Mouse (Mus musculus): ENCODE measurements at regions not wholly inside any gene's neighbourhood (a gene's known extent, or its start where the extent isn't known, plus 50 kb on each side); places are given as distances from the start of the nearest gene placed in this dataset.

DNA sequence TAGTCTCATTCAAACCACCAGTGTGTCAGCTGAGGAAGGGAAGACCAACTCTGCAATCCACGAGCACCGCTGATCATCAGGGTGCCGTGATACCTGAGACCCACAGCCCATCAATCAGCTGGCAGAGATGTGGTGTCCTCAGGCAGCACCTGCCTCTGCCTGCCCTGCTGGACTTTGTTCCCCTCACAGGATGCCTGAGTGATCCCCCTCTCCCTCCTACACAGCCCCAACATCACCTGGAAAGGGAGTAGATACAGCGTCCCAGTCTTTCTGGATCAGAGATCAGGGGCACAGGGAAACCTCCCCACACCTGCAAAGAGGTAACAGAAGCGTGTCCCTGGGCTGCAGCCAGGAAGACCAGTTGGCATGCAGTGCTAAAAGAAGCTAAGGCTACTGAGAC, 198.4 kb downstream of the Ajap1 start:
- H3K36me3 ChIP-seq: no peaks in the 10 kb centered on the region
- no peaks in the 10 kb centered on the region for H3K9me3 ChIP-seq
- no peak overlapping the region for H3K4me2 ChIP-seq
- no peak overlapping the region for H3K9ac ChIP-seq
- no peaks in the 10 kb centered on the region for H3K27me3 ChIP-seq
- H3K27ac ChIP-seq: no peak overlapping the region
- no peaks in the 10 kb centered on the region; the same call in 1 of the 2 replicates for H3K4me1 ChIP-seq (replicated peaks)
- WGBS: 87% methylated on average over 5 of the region's 5 CpGs
- H3K4me3 ChIP-seq: no peak overlapping the region
- no peak for ATAC-seq (ENCODE audit: low FRiP score)

DNA sequence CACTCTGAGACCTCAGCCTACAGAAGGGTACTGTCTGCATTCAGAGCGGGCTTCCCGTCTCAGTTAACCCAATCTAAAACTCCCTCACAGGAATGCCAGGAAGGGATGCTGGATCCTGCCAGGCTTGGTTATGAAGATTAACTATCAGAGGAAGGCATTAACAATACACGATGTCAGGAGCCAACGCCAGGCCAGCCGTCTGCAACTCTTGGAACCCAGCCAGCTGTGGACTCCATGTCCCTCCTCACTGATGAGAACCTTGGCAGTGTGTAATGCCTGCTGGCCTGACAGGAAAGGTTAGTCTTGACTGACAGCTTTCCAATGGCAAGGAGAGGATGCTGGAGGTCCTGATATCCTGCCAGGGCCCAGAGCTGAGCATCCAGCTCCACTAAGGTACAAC, 206.0 kb downstream of the Ajap1 start:
- no peak for ATAC-seq (ENCODE audit: low FRiP score)
- WGBS: 72% methylated on average over 5 of the region's 5 CpGs
- H3K36me3 ChIP-seq: no peaks in the 10 kb centered on the region
- no peaks in the 10 kb centered on the region for H3K9me3 ChIP-seq
- no peak overlapping the region for H3K9ac ChIP-seq
- H3K27ac ChIP-seq: no peak overlapping the region
- no peak overlapping the region for H3K4me2 ChIP-seq
- peaks cover 3% of the 10 kb centered on the region for H3K4me1 ChIP-seq (replicated peaks)
- H3K27me3 ChIP-seq: no peaks in the 10 kb centered on the region
- H3K4me3 ChIP-seq: no peak overlapping the region

DNA sequence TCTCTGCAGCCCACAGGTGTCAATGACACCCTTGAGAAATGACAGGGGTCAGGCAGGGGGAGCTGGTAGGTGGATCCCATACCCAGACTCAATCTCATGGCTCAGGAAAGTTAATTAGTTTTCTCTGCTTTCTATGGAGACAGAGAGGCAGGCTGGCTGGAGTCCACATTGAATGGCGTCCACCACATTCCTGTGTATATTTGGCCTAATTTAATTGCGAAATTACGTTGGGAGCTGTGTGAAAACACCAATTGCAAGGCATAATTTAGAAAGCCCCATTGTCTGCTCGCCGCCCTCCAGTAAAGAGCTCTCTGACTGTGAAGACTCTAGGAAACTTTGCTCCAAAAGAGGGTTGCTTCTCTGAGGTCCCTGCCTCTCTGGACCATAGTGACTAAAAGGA, 211.2 kb downstream of the Ajap1 start:
- Histone ChIP-seq H3K4me2 (no peak overlapping the region), H3K4me3 (no peak overlapping the region), H3K9ac (no peak overlapping the region), H3K36me3 (no peaks in the 10 kb centered on the region), H3K27ac (no peak overlapping the region), H3K4me1 (replicated peaks) (peaks cover 32% of the 10 kb centered on the region), H3K9me3 (no peaks in the 10 kb centered on the region), H3K27me3 (no peaks in the 10 kb centered on the region)
- 45% methylated on average over 5 of the region's 5 CpGs for WGBS
- no peak for ATAC-seq (ENCODE audit: low FRiP score)

- H3K4me1 ChIP-seq (replicated peaks): peaks cover 9% of the 10 kb centered on the region
- no peak overlapping the region for H3K9ac ChIP-seq
- 75% methylated on average over 15 of the region's 15 CpGs for WGBS
- no peak overlapping the region for H3K4me2 ChIP-seq
- ATAC-seq (ENCODE audit: low FRiP score): no peak
- H3K27ac ChIP-seq: no peak overlapping the region
- H3K4me3 ChIP-seq: no peak overlapping the region
- H3K27me3 ChIP-seq: no peaks in the 10 kb centered on the region
- no peaks in the 10 kb centered on the region for H3K36me3 ChIP-seq
- H3K9me3 ChIP-seq: no peaks in the 10 kb centered on the region
Observed at GRCm38 (mm10) chr4:153263216-153263805, 219.3 kb downstream of the Ajap1 start.

GRCm38 (mm10) chr4:153260941-153261557, 221.6 kb downstream of the Ajap1 start:
- no peaks in the 10 kb centered on the region for H3K27me3 ChIP-seq
- whole genome bisulfite sequencing: 67% methylated on average over 14 of the region's 14 CpGs
- H3K4me2 ChIP-seq: no peak overlapping the region
- ATAC-seq (ENCODE audit: low FRiP score): no peak
- H3K4me3 ChIP-seq: no peak overlapping the region
- no peaks in the 10 kb centered on the region for H3K9me3 ChIP-seq
- H3K9ac ChIP-seq: no peak overlapping the region
- 0 out of 2 replicates have a peak overlapping the region, but pooled peaks have one; percentile 23 for H3K27ac ChIP-seq
- no peaks in the 10 kb centered on the region for H3K36me3 ChIP-seq
- peaks cover 4% of the 10 kb centered on the region for H3K4me1 ChIP-seq (replicated peaks)

DNA sequence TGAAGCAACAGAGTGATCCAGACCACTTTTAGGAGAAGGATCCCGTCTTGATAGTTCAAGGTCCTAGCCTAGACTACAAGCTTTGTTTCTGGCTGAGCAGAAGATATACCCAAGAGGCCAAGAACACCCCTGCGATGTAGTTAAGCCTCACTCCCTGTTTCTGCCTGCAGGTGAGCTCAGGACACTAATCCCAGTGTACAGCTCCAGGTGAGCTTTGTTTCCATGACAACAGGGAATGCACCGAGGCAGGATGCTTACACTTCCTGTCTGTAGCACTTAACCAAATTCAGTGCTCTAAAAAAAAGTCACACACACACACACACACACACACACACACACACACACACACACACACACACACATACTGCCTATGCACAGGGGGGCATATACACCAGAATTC, 230.7 kb downstream of the Ajap1 start:
- H3K27ac ChIP-seq: no peak overlapping the region
- no peak for ATAC-seq (ENCODE audit: low FRiP score)

GRCm38 (mm10) chr4:153251311-153251710, 231.3 kb downstream of the Ajap1 start:
- 36% methylated on average over 8 of the region's 8 CpGs for WGBS
- H3K27ac ChIP-seq: no peak overlapping the region

More for the DNA sequence above, 230.7 kb downstream of the Ajap1 start:
- no peak overlapping the region for H3K4me2 ChIP-seq
- H3K36me3 ChIP-seq: no peaks in the 10 kb centered on the region
- H3K9ac ChIP-seq: no peak overlapping the region
- H3K4me1 ChIP-seq (replicated peaks): peaks cover 26% of the 10 kb centered on the region
- no peaks in the 10 kb centered on the region for H3K27me3 ChIP-seq
- H3K9me3 ChIP-seq: no peaks in the 10 kb centered on the region
- H3K4me3 ChIP-seq: no peak overlapping the region
- WGBS: 55% methylated on average over 3 of the region's 3 CpGs

GRCm38 (mm10) chr4:153236680-153237079, 245.9 kb downstream of the Ajap1 start:
- H3K27ac ChIP-seq: peak overlapping the region; percentile 30; the same call in 1 of the 2 replicates
- 0 out of 2 replicates have a peak, but pooled peaks have one; percentile 46 for ATAC-seq (ENCODE audit: low FRiP score)

More at GRCm38 (mm10) chr4:153251311-153251710, 231.3 kb downstream of the Ajap1 start:
- Histone ChIP-seq H3K4me1 (replicated peaks) (peaks cover 26% of the 10 kb centered on the region), H3K4me3 (no peak overlapping the region), H3K27me3 (no peaks in the 10 kb centered on the region), H3K9me3 (no peaks in the 10 kb centered on the region), H3K4me2 (no peak overlapping the region), H3K36me3 (no peaks in the 10 kb centered on the region), H3K9ac (no peak overlapping the region)
- ATAC-seq (ENCODE audit: low FRiP score): no peak

GRCm38 (mm10) chr4:153233762-153234161, 248.8 kb downstream of the Ajap1 start:
- Histone ChIP-seq H3K27ac (no peak overlapping the region), H3K36me3 (no peaks in the 10 kb centered on the region), H3K9me3 (peaks cover 4% of the 10 kb centered on the region; the same call in 1 of the 2 replicates), H3K4me1 (replicated peaks) (peaks cover 14% of the 10 kb centered on the region), H3K4me2 (no peak overlapping the region), H3K27me3 (peaks cover 5% of the 10 kb centered on the region; the same call in 1 of the 2 replicates), H3K9ac (no peak overlapping the region), H3K4me3 (no peak overlapping the region)
- 78% methylated on average over 5 of the region's 5 CpGs for WGBS
- ATAC-seq (ENCODE audit: low FRiP score): no peak

More at GRCm38 (mm10) chr4:153236680-153237079, 245.9 kb downstream of the Ajap1 start:
- H3K4me1 ChIP-seq (replicated peaks): peaks cover 18% of the 10 kb centered on the region
- H3K4me3 ChIP-seq: no peak overlapping the region
- WGBS: 12% methylated on average over 12 of the region's 12 CpGs
- peaks cover 4% of the 10 kb centered on the region; the same call in 1 of the 2 replicates for H3K9me3 ChIP-seq
- H3K27me3 ChIP-seq: peaks cover 5% of the 10 kb centered on the region; the same call in 1 of the 2 replicates
- peak overlapping the region; percentile 3; the same call in 1 of the 2 replicates for H3K4me2 ChIP-seq
- no peaks in the 10 kb centered on the region for H3K36me3 ChIP-seq
- no peak overlapping the region for H3K9ac ChIP-seq

- WGBS: 73% methylated on average over 5 of the region's 5 CpGs
- H3K4me1 ChIP-seq (replicated peaks): peaks cover 9% of the 10 kb centered on the region
- no peak overlapping the region for H3K27ac ChIP-seq
- H3K9ac ChIP-seq: no peak overlapping the region
- H3K27me3 ChIP-seq: no peaks in the 10 kb centered on the region
- no peak for ATAC-seq (ENCODE audit: low FRiP score)
- H3K9me3 ChIP-seq: peaks cover 4% of the 10 kb centered on the region; the same call in 1 of the 2 replicates
- H3K4me2 ChIP-seq: no peak overlapping the region
- H3K4me3 ChIP-seq: no peak overlapping the region
- H3K36me3 ChIP-seq: no peaks in the 10 kb centered on the region
Observed at GRCm38 (mm10) chr4:153229221-153229620, 253.4 kb downstream of the Ajap1 start.

DNA sequence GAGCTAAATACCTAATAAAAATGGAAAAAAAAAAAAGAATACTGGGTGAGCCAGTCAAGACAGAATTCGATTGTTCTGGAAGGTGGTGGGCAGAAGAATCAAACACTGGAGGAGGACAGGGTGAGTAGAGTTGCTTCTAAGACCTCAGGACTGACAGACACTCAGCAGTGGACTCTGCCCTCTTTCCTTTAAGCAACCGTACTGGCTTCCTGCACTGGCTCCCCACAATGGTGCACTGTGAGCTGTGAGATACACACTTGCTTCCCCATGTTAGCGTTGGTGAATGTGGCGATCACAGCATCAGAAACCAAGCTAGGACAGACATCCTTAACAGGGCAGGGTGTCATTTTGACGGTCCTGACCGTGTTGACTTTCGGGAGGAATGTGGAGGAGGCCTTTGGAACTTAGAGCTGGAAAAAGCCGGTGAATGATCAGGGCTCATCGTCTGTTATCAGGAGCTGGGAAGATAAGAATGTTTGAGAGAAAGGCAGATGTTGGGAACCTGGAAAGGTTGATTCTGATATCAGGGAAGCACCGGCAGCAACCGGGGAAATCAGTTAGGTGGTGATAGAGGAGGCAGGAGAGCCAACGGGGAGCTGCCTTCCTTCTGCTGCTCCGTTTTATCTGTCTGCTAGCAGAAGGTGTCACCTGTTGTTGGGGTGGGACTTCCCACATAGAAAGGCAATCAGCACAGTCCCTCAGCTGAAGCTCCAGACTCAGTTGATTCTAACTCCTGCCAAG, 254.8 kb downstream of the Ajap1 start:
- Histone ChIP-seq H3K9ac (no peak overlapping the region), H3K4me2 (no peak overlapping the region), H3K27me3 (peaks cover 3% of the 10 kb centered on the region; the same call in 1 of the 2 replicates), H3K36me3 (no peaks in the 10 kb centered on the region), H3K4me1 (replicated peaks) (peaks cover 9% of the 10 kb centered on the region), H3K4me3 (no peak overlapping the region), H3K9me3 (peaks cover 3% of the 10 kb centered on the region; the same call in 1 of the 2 replicates), H3K27ac (no peak overlapping the region)
- ATAC-seq (ENCODE audit: low FRiP score): no peak
- WGBS: 82% methylated on average over 13 of the region's 13 CpGs

DNA sequence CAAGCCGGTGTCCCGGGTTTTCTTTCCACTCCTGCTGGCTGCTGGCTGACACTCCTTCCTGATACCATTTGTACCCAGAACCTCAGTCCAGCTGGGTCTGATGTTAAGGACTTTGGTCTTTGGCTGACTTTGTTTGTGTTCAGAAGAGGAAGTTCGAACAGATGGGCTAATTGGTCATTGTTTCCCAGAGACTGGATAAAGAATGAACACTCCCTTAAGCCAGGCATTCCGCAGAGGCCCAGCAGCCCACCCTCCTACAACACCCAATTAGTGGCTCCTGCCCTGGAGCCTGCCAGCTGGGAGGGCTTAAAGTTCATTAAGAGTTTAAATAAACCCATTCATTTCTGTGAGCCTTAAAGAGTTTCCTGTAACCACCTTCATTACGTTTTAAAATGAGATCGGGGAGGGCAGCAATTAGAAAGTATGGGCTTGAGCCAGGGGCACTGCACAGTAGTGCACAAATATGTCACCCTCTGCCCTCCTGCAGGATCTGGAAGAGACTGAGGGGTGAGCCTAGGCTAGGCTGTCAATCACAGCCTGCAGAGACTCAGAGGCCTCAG, 257.9 kb downstream of the Ajap1 start:
- peaks cover 7% of the 10 kb centered on the region; the same call in 1 of the 2 replicates for H3K27me3 ChIP-seq
- no peak overlapping the region for H3K9ac ChIP-seq
- no peak overlapping the region for H3K27ac ChIP-seq
- no peaks in the 10 kb centered on the region for H3K36me3 ChIP-seq
- H3K4me3 ChIP-seq: no peak overlapping the region
- H3K4me1 ChIP-seq (replicated peaks): peaks cover 14% of the 10 kb centered on the region
- peak; percentile 49; the same call in 1 of the 2 replicates for ATAC-seq (ENCODE audit: low FRiP score)
- H3K9me3 ChIP-seq: no peaks in the 10 kb centered on the region
- 21% methylated on average over 6 of the region's 6 CpGs for WGBS
- H3K4me2 ChIP-seq: no peak overlapping the region
